Mouse (Mus musculus) gastrocnemius, adult 2 months (tissue): ENCODE results near the gene Stx5a. TPM values are rescaled to one million over a fixed set of nuclear protein-coding genes. Genes with fewer than 3 reads are reported as not detected.
A peak's percentile ranks its signal among the peaks of the same experiment; 100 is the strongest.

Source experiments
- DNase-seq: peaks from one replicate; pipeline ENCODE4 v3.0.0; 2022
- H3K27ac ChIP-seq: fragments of 200-600 bp; 2 replicates; pipeline ENCODE4 v1.8.1; 2022; ENCODE audit warnings: mild to moderate bottlenecking
- H3K4me3 ChIP-seq: fragments of 200-600 bp; 2 replicates; pipeline ENCODE4 v1.8.1; 2022; ENCODE audit warnings: mild to moderate bottlenecking, moderate library complexity
- CTCF ChIP-seq: fragments of 200-600 bp; IDR thresholded peaks from 2 replicates; pipeline ENCODE4 v1.8.1; 2022; ENCODE audit warnings: antibody characterized with exemption, mild to moderate bottlenecking, moderate library complexity
- intact Hi-C: fragments of 180-260 bp; cut with DNase I; formaldehyde crosslinking; loops from one replicate; pipeline ENCODE4 v1.15.1; 2025
- microRNA-seq: library from miRNA; unstranded; fragments of <30 nt; microRNA quantifications from one replicate; pipeline ENCODE4 v1.2.0, GENCODE M21; 2021
- total RNA-seq, 2 experiments: library from RNA; stranded (reverse); gene quantifications; 2 replicates each; pipeline ENCODE4 v1.2.3; 2021

Stx5a gene
- total RNA-seq, 2 experiments from 2014 or later, result 20.8 to 22.1 TPM

DNA sequence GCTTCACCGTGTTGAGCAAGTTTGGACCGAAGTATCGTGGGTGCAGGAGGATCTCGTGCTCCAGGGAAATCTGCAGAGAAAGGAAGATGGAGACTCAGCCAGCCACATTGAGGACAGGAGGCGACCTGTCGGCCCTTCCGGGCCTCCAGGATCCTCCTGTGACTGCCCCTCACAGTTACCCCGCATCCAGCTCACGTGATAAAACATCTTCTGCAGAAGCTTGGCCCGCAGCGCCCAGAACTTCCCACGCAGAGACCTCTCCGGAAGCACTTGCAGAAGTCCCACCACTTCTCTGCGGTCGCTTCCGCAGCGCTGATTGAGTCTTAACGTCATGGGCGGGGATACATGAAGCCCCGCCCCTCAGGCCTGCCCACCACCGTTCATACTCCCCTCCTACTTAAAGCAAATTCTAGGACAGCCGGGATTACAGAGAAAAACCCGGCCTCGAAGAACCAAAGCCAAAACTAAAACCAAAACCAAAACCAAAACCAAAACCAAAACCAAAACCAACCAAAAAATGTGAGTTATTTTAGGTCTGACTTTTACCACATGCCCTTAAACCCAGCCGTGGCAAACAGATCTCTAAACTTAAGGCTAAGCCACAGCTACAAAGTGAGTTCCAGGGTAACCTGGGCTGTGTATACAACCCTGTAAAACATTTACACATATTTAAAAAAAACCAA lies 57.2 kb downstream of the Stx5a start, which contains the start of gene Polr2g:
Polr2g (minus strand) TSS at position 314 of the 683 bp plus-strand sequence.
- DNase-seq, result peak; percentile 92
- H3K4me3 ChIP-seq, result peak within 1 kb of the TSS; percentile 94
- no peak for TF ChIP-seq CTCF
- intact Hi-C loops, result no loop called here
- H3K27ac ChIP-seq, result peak within 1 kb of the TSS; percentile 87

GRCm38 (mm10) chr19:8798947-8799315 lies 57.7 kb downstream of the Stx5a start:
- TF ChIP-seq CTCF, result no peak
- DNase-seq, result no peak
- intact Hi-C loops, result no loop called here
- peak overlapping the region; percentile 87 for H3K27ac ChIP-seq
- peak overlapping the region; percentile 94 for H3K4me3 ChIP-seq

DNA sequence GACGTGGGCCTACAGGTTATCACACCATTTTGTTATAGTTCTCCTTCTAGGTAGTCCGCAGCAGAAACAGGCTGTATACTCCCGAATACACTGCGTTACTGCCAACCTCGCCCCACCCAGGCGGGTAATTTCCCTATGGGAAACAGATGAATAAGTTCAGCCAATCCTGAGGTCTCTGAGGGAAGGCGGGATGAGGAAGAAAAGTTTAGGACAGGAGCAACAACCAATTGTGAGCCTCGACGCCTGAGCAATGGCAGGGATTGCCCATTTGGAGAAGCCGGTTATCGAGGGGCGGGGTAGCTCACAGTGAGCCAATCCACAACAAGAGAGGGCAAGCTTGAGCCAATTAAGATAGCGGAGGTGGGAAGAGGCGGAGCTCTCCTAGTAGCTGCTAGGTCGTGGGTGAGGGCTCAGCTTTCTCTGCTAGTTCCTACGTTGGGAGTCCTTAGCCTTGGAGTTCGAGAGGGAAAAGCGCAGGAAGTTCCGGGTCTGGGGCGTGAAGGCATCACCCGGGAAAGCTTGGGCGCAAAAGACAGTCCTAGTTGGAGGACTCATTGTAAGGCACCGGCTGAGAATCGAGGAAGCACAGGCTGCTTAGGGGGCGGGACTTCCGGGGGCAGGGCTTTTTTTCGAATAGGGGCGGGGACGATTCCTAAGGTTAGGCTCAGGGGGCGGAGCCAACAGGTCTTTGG lies 61.1 kb downstream of the Stx5a start, which contains the start of gene Zbtb3:
Zbtb3 (plus strand) TSS at position 426 of the 692 bp plus-strand sequence.
- peak within 1 kb of the TSS; percentile 93 for H3K27ac ChIP-seq
- no peak for TF ChIP-seq CTCF
- peak within 1 kb of the TSS; percentile 86 for H3K4me3 ChIP-seq
- peak; percentile 95 for DNase-seq
- intact Hi-C loops, result loop anchor here (2.0 kb wide), 1 partner anchor 17 kb away; the partner anchor contains the start of gene Ttc9c

GRCm38 (mm10) chr19:8803204-8803780 lies 62.1 kb downstream of the Stx5a start:
- intact Hi-C loops, result loop anchor here (2.0 kb wide), 1 partner anchor 16 kb away; the partner anchor contains the start of gene Ttc9c
- H3K4me3 ChIP-seq, result peak overlapping the region; percentile 86
- H3K27ac ChIP-seq, result peak overlapping the region; percentile 93
- TF ChIP-seq CTCF, result no peak
- no peak for DNase-seq

GRCm38 (mm10) chr19:8803879-8804660 lies 62.9 kb downstream of the Stx5a start:
- intact Hi-C loops, result loop anchor here (2.0 kb wide), 1 partner anchor 15 kb away; the partner anchor contains the start of gene Ttc9c
- DNase-seq, result no peak
- TF ChIP-seq CTCF, result no peak
- no peak overlapping the region for H3K4me3 ChIP-seq
- no peak overlapping the region for H3K27ac ChIP-seq

Small RNA genes lying within 50 kb of the gene (microRNA-seq; reads per million reads assigned to microRNA genes)
- not detected for gene Mir6992

Other genes starting within 250 kb of the Stx5a start
- gene Slc22a8, start 150.2 kb upstream of the Stx5a start, total RNA-seq, result not detected
- gene Slc22a6, start 123.4 kb upstream of the Stx5a start, total RNA-seq, result not detected
- gene Chrm1, start 77.6 kb upstream of the Stx5a start, total RNA-seq, result not detected
- gene Slc3a2, start 18.0 kb upstream of the Stx5a start, total RNA-seq, result 10 to 100 TPM; 33.9 to 35.1 TPM
- gene Wdr74, start 5.6 kb upstream of the Stx5a start, total RNA-seq, result 10 to 100 TPM; 15.4 to 16.4 TPM
- not detected for gene 1700092M07Rik, start 695 bp upstream of the Stx5a start, total RNA-seq
- gene Nxf1, start 15.7 kb downstream of the Stx5a start, total RNA-seq, result 10 to 100 TPM; 37.8 to 41.5 TPM
- gene Tmem223, start 29.6 kb downstream of the Stx5a start, total RNA-seq, result 100 to 1,000 TPM in 1 of 2 experiments, 10 to 100 TPM in 1; 77.2 to 118 TPM
- 10 to 100 TPM in 1 of 2 experiments, 1 to 10 TPM in 1; 7.4 to 10.6 TPM for gene Tmem179b, start 33.1 kb downstream of the Stx5a start, total RNA-seq
- gene Taf6l, start 45.0 kb downstream of the Stx5a start, total RNA-seq, result 1 to 10 TPM; 5.2 to 6.7 TPM
- gene Polr2g, start 57.2 kb downstream of the Stx5a start, total RNA-seq, result 10 to 100 TPM; 35.6 to 42.6 TPM
- 1 to 10 TPM in 1 of 2 experiments, under 1 TPM in 1; 0.82 to 1.1 TPM for gene Zbtb3, start 61.1 kb downstream of the Stx5a start, total RNA-seq
- 10 to 100 TPM; 11.9 to 12.6 TPM for gene Ttc9c, start 77.9 kb downstream of the Stx5a start, total RNA-seq
- gene Hnrnpul2, start 78.6 kb downstream of the Stx5a start, total RNA-seq, result 10 to 100 TPM; 40.1 to 49.4 TPM
- gene AC129217.1, start 88.4 kb downstream of the Stx5a start, total RNA-seq, result not detected
- 10 to 100 TPM; 16.8 to 18.4 TPM for gene Bscl2, start 96.1 kb downstream of the Stx5a start, total RNA-seq
- not detected for gene Gng3, start 97.8 kb downstream of the Stx5a start, total RNA-seq
- 1 to 10 TPM; 7.3 to 7.8 TPM for gene Lrrn4cl, start 109.4 kb downstream of the Stx5a start, total RNA-seq
- 100 to 1,000 TPM; 199 to 235 TPM for gene Ubxn1, start 130.1 kb downstream of the Stx5a start, total RNA-seq
- gene Uqcc3, start 139.5 kb downstream of the Stx5a start, total RNA-seq, result 10 to 100 TPM; 57.7 to 59.0 TPM
- 1 to 10 TPM in 1 of 2 experiments, under 1 TPM in 1; 0.99 to 6.1 TPM for gene Lbhd1, start 142.3 kb downstream of the Stx5a start, total RNA-seq
- gene Gm49403, start 142.5 kb downstream of the Stx5a start, total RNA-seq, result not detected
- gene 1810009A15Rik, start 147.4 kb downstream of the Stx5a start, total RNA-seq, result 10 to 100 TPM; 11.8 to 13.5 TPM
- 1 to 10 TPM in 1 of 2 experiments, under 1 TPM in 1; 0.61 to 5.3 TPM for gene Gm49416, start 147.5 kb downstream of the Stx5a start, total RNA-seq
- gene Ints5, start 151.6 kb downstream of the Stx5a start, total RNA-seq, result 10 to 100 TPM; 10.6 to 12.5 TPM
- 10 to 100 TPM; 21.6 to 26.4 TPM for gene Ganab, start 156.7 kb downstream of the Stx5a start, total RNA-seq
- 10 to 100 TPM; 32.2 to 35.7 TPM for gene B3gat3, start 179.0 kb downstream of the Stx5a start, total RNA-seq
- gene Rom1, start 187.9 kb downstream of the Stx5a start, total RNA-seq, result 1 to 10 TPM; 7.3 TPM
- gene Eml3, start 188.1 kb downstream of the Stx5a start, total RNA-seq, result 1 to 10 TPM; 3.4 to 6.2 TPM
- gene Mta2, start 200.5 kb downstream of the Stx5a start, total RNA-seq, result 10 to 100 TPM; 23.5 to 27.2 TPM
- 10 to 100 TPM in 1 of 2 experiments, 1 to 10 TPM in 1; 7.9 to 10.4 TPM for gene Tut1, start 212.4 kb downstream of the Stx5a start, total RNA-seq
- 100 to 1,000 TPM; 423 to 463 TPM for gene Eef1g, start 225.6 kb downstream of the Stx5a start, total RNA-seq
- gene Ahnak, start 247.9 kb downstream of the Stx5a start, total RNA-seq, result 100 to 1,000 TPM; 212 to 217 TPM